Mouse (Mus musculus) gastrocnemius, postnatal 10 days (tissue): ENCODE data around the gene Gli1. TPM values are rescaled to one million over a fixed set of nuclear protein-coding genes. Genes with fewer than 3 reads are reported as not detected.

Experiments
- DNase-seq: peaks from one replicate; pipeline ENCODE4 v3.0.0; 2021; ENCODE audit warnings: mixed read lengths
- long read RNA-seq, 2 experiments: library from polyadenylated mRNA; stranded (forward); transcript quantifications; one replicate each; pipeline ENCODE4 v2.0.0; 2021
- total RNA-seq, 2 experiments: library from RNA; stranded (reverse); gene quantifications; 2 replicates each; pipeline ENCODE4 v1.2.3; 2021

Gene Gli1
- total RNA-seq, result 1 to 10 TPM; 3.3 to 6.8 TPM
- long read RNA-seq, experiment 1, partial matches to known transcripts, result 2 of 4 reads
- long read RNA-seq, experiment 1, other reads (novel, unspliced or antisense), result 2 of 4 reads
- long read RNA-seq, experiment 2, full-length matches to known transcripts, result 2 of 3 reads
- long read RNA-seq, experiment 2, partial matches to known transcripts, result 0 of 3 reads
- long read RNA-seq, experiment 2, other reads (novel, unspliced or antisense), result 1 of 3 reads

- DNase-seq, result peak; percentile 87
Measured at GRCm38 (mm10) chr10:127341891-127342639, at the start of gene Gli1. Gli1 (minus strand) TSS chr10:127341974.

DNA sequence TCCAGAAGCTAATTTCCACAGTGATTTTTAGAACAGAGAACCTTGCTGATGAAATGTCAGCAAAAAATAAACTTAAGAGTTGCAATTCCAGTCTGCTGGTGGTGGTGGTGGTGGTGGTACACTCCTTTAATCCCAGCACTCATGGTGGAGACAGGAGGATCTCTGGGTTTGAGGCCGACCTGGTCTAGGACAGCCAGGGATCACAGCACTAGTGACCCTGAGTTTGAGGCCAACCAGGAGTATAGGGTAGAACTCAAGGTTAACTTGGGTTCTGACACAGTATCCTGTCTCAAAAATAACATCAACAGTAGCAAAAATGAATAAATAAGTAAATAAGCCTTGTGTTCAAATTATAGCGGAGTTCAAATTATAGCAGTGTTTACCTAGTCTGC is 40.0 kb upstream of the Gli1 start:
- DNase-seq, result no peak

GRCm38 (mm10) chr10:127380767-127381742 is 39.3 kb upstream of the Gli1 start:
- peak; percentile 74 for DNase-seq

GRCm38 (mm10) chr10:127380251-127380691 is 38.5 kb upstream of the Gli1 start, which contains the start of gene R3hdm2:
R3hdm2 (plus strand) TSS chr10:127380327.
- peak; percentile 91 for DNase-seq

GRCm38 (mm10) chr10:127379654-127380053 is 37.9 kb upstream of the Gli1 start:
- no peak for DNase-seq

GRCm38 (mm10) chr10:127377700-127378099 is 35.9 kb upstream of the Gli1 start:
- DNase-seq, result no peak

DNA sequence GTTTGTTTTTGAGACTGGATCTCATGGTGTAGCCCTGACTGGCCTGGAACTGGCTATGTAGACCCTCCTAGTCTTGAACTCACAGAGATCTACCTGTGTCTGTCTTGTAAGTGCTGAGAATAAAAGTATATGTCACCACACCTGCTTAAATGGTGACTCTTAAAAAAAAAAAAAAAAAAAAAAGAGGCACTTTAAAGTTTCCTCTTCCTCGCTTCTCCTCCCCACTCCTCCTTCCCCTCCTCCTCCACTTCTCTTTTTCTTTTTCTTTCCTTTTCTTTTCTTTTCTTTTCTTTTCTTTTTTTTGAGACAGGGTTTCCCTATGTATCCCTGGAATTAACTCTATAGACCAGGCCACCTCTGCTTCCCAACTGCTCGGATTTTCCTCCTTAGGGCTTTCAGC is 29.2 kb upstream of the Gli1 start:
- DNase-seq, result no peak

DNA sequence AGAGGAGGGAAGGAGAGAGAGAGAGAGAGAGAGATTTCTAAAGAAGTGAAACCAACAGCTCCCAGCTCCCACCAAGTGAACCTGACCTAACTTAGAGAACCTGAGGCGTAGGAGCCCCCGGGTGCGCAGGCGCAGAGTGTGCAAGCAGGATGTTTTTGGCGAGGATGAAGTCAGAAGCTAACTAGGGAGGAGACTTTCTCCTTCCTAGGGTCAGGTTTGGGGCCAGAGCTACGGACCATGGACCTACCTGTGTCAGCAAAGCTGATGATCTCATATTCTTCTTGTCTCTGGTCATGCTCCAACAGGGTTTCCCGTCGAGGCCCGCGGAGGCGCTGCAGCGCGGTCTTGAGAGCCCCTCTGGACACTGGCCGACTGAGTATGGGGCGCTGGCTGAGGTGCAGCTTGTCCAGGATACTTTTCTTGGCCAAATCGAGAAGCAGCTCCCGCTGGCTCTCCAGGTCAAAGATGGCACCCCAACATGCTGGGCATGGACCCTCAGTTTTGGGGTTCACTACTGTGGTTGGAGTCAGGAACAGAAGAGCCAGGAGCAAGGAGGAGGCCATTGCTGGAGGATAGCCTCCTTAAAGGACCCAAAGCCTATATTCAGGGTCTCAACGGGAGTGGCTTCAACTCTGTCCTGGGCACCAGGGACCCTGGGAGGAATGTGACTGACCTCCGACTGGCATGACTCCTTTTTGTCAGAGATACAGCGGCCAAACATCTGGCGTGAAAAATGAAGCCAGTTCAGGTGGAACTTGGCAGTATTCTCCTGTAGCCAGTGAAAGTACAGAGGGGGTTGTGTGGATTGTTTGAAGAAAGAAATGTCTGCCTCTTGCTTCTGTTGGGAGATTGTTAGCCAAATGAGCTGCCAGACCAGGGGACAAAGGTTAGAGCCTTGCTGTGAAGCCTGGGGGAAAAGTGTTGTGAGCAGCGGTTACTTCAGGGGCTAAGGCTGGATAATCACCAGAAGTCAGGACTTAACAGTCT is 28.4 kb upstream of the Gli1 start, which contains the start of gene Inhbc:
TSS of gene Inhbc (minus strand) at position 598 of the 987 bp plus-strand sequence.
- DNase-seq, result no peak

DNA sequence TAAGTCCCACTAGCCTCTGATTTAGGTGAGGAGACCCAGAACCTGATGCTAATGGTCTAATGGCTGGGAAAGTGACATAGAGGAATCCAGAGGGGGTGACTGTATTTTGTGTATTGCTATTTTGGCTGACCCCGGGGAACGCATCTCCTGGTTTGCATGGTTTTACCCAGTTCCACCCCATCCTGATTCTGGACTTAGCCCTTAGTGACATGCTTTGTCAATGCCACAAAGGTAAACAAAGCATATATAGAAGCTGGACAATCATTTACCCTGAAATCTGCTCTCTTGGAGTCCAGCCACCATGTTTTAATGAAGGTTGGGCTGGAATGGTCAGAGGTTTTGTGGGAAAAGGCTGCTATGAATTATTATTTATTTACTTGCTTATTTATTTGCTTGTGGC is 26.5 kb upstream of the Gli1 start:
- no peak for DNase-seq

GRCm38 (mm10) chr10:127367116-127367515 is 25.3 kb upstream of the Gli1 start:
- no peak for DNase-seq

DNA sequence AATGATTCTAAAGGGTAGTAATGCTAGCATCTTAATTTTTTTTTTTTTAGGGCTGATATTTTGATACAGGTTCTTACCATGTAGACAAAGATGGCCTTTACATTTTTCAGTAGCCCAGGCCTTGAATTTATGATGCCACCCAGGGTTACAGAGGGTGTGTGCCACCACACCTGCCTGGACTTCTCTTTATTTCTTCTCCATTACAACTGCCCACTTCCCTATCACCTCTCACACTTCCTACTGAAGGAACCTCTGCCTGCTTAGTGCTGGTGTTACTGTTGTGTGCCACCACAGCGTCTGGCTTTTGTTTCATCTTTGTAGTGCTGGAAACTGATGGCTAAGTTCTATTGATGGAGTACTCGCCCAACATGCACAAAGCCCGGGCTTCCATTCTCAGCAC is 18.9 kb upstream of the Gli1 start:
- DNase-seq, result no peak

- DNase-seq, result no peak
Measured at GRCm38 (mm10) chr10:127355336-127355735, 13.6 kb upstream of the Gli1 start.

GRCm38 (mm10) chr10:127353909-127354895 is 12.4 kb upstream of the Gli1 start, which contains the start of gene Inhbe:
Inhbe (minus strand) TSS chr10:127354411.
- DNase-seq, result peak; percentile 18

GRCm38 (mm10) chr10:127352766-127353165 is 11.0 kb upstream of the Gli1 start:
- no peak for DNase-seq

DNA sequence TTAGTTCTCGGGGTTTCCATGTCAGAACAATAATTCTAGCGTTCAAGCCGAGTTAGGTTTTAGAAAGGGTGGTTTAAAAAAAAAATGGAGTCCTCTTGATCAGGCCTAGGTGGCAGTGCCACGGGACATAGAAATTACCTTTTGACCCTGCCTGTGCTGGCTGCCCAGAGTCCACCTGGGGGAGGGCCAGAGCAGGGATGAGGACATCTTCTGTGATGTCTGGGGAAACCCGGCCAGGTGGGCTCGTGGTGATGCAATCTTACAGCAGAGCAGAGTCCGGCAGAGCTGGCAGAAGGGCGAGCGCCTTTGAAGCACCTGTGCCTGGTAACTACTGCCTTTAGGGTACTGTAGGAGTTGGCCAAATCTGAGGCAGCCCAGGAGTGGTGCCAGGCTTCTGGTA is 10.4 kb upstream of the Gli1 start:
- DNase-seq, result no peak

GRCm38 (mm10) chr10:127351719-127352118 is 9.9 kb upstream of the Gli1 start:
- no peak for DNase-seq

DNA sequence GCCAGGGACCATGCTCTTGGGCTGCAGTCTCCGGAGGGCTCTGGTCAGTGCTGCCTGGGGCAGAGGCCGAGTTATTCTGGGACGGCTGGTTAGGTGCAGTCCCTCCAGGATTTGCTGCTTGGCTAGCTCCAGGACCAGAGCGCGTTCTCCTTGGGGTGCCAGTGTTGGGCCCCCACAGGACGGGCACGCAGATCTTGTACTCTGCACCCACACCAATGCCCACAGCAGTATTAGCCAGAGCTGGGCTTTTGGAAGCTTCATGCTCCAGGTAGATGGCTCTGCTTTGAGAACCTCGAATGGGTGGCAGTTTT is 9.5 kb upstream of the Gli1 start:
- DNase-seq, result peak; percentile 5

DNA sequence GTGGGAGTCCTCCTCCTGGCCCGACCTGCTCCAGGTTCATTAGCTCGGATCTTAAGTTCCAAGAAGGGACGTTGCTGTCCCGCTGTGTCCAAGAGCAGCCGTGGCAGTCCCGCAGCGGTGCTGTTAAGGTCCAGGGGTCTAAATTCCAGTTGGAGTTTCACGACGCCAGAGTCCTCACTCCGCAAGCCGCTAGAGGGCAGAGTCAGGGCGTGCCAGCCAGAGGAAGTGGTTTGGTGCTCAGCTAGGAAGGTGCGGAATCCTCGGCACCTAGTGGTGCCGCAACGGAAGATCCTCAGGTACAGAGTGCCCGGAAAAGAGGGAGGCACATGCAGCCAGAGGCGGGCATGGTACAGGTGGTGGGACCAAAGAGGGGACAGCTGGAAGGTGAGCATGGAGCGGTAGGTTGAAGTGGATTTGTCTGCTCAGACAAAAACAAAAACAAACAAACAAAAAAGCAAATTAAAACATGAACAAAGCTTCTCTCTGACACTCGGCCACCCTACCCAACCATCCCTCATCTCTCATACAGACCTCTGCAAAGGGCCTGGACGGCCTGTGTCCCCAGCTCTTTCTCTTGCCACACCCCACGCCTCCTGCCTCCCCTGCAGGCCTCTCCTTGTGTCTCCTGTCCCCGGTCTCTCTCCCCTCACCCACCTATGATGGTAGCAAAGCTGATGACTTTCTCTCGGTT is 9.0 kb upstream of the Gli1 start:
- peak; percentile 63 for DNase-seq

GRCm38 (mm10) chr10:127349810-127350209 is 8.0 kb upstream of the Gli1 start:
- DNase-seq, result no peak
